Mouse (Mus musculus): ENCODE results near the gene Nub1. TPM values are rescaled to one million over a fixed set of nuclear protein-coding genes. Genes with fewer than 3 reads are reported as not detected.
"Not testable (repeated sequence)": the region's sequence is repeated elsewhere in the genome, so short reads cannot be mapped to it uniquely, and the experiment has no call there.

The Nub1 gene
- total RNA-seq (2015) (38.3 and 39.9 TPM in 2 replicates), total RNA-seq (2017) (61.5 and 67.3 TPM in 2 replicates)

- ATAC-seq (ENCODE audit: poor library complexity, severe bottlenecking), result peak; percentile 85
These were observed at the start of gene Nub1 for GRCm38 (mm10) chr5:24685366-24686093. Gene Nub1, plus strand, starts transcription at chr5:24685532.

DNA sequence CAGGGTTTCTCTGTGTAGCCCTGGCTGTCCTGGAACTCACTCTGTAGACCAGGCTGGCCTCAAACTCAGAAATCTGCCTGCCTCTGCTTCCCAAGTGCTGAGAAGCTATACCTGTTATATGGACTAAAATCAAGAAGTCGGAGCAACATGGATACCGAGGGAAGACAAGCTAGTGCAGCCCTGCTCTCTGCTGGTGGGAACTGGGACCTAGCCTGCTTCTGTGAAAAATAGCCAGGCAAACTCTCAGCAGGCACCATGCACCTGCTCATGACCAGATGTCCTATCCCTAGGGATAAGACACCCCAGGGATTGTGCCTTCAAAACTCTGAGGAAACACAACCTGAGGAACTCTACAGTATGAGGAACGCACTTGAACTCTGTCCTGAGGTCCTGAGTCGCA lies 48.3 kb upstream of the Nub1 start:
- ATAC-seq (ENCODE audit: poor library complexity, severe bottlenecking), result no peak

DNA sequence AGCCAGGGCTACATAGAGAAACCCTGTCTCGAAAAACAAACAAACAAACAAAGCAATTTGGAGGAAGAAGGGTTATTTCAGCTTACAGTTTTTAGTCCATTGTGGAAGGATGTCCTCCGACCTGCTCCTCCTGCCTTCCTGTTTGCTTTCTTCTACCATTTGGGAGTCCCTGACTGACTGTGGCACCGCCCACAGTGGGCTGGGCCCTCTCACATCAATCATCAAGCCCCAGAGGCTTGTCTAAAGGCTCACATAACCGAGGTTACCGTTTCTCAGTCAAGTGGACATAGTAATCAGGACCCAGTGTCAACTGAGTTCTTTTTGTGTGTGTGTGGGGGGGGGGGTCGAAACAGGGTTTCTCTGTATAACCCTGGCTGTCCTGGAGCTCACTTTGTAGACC lies 47.2 kb upstream of the Nub1 start:
- no peak for ATAC-seq (ENCODE audit: poor library complexity, severe bottlenecking)

DNA sequence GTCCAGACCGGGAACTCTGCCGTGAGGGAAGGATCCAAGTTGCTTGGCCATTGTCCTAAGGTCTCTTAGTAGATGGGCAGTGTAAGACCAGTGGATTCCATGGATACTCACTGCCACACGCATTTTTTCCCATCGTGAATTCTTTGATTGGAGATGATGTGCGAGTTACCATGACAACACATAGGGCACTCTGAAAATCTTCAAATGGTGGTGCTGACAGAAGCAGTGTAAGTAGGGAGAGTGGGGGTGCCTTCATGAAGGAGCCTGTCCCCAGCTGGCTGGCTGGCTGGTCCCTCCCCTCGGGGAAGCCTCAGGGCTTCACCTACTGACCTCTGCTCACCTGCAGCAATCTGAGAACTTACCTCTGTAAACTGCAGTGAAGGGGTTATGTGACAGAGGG lies 46.3 kb upstream of the Nub1 start:
- ATAC-seq (ENCODE audit: poor library complexity, severe bottlenecking), result no peak

DNA sequence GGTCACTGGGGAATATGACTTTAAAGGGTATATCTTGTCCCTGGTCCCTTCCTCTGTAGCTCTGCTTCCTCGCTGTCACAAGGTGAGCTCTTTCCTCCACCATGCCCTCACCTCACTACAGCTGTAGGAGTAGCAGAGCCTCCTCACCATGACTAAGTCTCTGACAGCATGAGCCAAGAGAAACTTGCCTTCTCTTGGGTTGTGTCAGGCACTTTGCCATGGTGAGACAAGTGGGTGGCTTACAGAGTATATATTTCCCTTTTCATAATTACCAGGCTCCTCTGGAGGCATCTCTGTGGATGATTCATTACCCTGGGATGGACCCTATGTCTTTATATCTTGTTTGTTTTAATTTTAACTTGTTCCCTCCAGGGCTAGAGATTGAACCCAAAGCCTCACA lies 39.9 kb upstream of the Nub1 start:
- no peak for ATAC-seq (ENCODE audit: poor library complexity, severe bottlenecking)

- ATAC-seq (ENCODE audit: poor library complexity, severe bottlenecking), result no peak
These were observed 36.1 kb upstream of the Nub1 start for GRCm38 (mm10) chr5:24649231-24649630.

DNA sequence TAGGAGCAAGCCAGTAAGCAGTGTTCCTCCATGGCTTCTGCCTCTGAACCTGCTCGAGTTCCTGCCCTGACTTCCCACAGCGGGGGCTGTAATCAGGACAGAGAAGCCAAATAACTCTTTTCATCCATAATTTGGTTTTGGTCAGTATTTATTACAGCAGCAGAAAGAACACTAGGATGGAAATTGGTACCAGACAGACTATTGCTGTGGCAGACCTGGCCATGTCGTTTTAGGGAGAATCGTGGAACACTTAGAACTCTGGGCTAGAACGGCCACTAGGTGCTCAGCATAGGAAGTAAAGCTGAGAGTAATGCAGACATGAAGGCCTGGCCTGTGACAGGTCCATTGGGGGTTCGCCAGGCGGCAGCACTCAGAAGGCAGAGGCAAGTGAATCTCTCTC lies 35.6 kb upstream of the Nub1 start:
- ATAC-seq (ENCODE audit: poor library complexity, severe bottlenecking), result no peak

DNA sequence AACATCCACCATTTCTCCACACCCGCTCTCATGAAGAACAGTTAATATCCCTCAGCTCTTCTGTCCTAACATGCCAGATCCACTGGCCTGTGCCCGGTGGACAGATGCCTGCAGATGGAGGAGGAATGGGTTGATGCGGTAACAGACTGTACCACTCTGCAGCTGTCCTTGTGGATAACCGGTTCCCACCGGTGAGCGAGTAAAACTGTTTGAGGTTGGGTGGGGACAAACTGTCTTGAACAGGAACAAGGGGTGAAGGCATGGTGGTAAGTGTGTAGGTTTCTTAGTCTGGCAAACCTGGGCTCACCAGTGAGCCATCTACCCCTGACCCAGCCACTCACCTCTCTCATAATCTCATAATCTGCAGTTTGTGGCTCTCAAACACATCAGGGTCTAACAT lies 34.0 kb upstream of the Nub1 start:
- ATAC-seq (ENCODE audit: poor library complexity, severe bottlenecking), result no peak

DNA sequence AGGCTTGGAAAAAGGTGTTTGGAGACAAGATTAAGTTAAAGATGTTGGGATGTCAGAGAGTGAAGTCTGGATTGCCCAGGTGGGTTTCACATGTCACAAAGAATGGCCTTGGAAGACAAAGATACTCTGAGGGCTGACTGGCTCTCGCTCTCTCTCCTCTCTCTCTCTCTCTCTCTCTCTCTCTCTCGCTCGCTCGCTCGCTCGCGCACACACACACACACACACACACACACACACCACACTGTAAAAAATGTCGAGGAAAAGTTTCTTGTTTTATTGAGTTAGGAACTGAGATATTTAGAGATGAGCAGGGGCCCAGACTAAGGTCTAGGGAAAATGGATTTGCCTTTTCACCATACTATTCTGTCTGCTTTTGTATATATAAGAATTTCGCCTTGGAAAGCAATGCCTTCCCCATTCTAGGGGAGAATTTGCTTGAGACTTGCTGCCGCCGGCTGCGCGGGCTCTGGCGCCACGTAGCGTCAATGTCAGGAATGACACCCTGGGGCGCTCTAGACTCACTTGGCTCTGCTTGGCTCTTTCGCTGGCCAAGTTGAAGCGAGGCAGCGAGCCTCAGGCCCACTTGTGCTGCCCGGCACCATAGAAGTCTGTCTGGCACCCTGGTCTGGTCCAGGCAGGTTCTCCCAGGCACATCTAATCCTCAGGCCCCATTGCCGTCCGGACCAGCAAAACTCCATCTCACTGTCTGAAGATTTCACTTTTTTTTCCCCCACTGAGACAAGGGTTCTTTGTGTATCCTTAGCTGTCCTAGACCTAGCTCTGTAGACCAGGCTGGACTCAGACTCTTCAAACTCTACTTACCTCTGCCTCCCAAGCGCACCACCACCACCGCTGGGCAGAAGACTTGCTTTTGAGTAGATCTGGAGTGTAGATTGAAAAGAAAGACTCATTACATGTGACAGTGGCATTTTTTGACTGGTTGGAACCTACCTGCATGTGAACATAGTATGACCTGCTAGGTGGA lies 33.3 kb upstream of the Nub1 start:
- peak; percentile 91 for ATAC-seq (ENCODE audit: poor library complexity, severe bottlenecking)

- ATAC-seq (ENCODE audit: poor library complexity, severe bottlenecking), result no peak
These were observed 32.6 kb upstream of the Nub1 start for GRCm38 (mm10) chr5:24652780-24653179.

DNA sequence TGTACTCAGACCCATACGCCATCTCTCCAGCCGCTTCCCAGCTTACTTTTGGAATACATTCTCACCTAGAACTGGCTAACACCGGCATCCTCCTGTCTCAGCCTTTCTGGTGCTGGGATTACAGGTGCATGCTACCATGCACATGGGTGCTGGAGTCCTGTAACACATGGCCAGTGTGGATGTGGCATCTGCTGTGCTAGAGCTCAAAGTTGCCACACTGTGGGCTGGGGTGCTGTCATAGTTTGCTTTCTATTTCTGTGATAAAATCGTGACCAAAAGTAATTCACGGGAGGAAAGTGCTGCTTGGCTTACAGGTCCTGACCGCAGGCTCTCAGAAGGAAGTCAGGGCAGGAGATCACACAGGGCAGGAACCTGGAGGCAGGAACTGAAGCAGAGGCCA lies 30.8 kb upstream of the Nub1 start:
- ATAC-seq (ENCODE audit: poor library complexity, severe bottlenecking), result no peak

GRCm38 (mm10) chr5:24657113-24657512 lies 28.2 kb upstream of the Nub1 start:
- no peak for ATAC-seq (ENCODE audit: poor library complexity, severe bottlenecking)

GRCm38 (mm10) chr5:24659708-24660423 lies 25.5 kb upstream of the Nub1 start:
- ATAC-seq (ENCODE audit: poor library complexity, severe bottlenecking), result no peak

DNA sequence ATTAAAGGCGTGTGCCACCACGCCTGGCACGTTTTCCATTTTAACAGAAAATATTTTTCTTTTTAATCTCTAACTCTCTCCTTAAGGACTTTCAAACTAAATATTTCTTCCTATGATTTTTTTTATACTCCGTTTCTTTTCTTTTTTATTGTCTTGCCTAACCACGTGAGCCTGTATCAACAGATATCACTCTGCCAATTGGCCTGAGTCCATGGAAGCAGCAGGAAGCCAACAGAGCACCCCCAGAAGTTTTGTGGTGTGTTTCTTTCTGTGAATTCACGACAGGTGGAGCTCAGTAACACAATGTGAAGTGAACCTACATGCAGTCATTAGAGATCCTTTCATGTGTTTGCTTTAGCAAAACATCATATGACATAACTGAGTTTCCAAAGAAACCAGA lies 23.9 kb upstream of the Nub1 start:
- no peak for ATAC-seq (ENCODE audit: poor library complexity, severe bottlenecking)

GRCm38 (mm10) chr5:24674238-24674637 lies 11.1 kb upstream of the Nub1 start:
- peak; percentile 99 for ATAC-seq (ENCODE audit: poor library complexity, severe bottlenecking)

DNA sequence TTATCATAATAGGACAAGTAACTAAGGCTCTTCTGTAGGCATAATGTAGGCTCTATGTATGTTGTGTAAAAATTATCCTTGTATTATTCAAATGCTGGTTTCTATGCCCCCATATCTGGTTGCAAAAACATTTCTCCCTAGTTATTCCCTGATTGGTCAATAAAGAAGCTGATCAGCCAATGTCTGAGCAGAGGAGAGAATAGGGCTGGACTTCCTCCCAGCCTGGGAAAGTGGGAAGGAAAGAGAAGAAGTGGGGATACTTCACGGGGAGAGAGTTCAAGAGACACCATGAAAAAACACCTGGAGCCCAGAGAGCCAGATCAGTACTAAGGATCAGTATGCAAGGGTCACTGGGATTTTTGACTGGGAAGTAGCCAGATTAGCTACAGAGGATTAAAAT lies 3.9 kb upstream of the Nub1 start:
- no peak for ATAC-seq (ENCODE audit: poor library complexity, severe bottlenecking)

- peak; percentile 6 for ATAC-seq (ENCODE audit: poor library complexity, severe bottlenecking)
These were observed 560 bp upstream of the Nub1 start for GRCm38 (mm10) chr5:24684578-24685365.

GRCm38 (mm10) chr5:24686176-24686575 lies 844 bp downstream of the Nub1 start:
- ATAC-seq (ENCODE audit: poor library complexity, severe bottlenecking), result no peak

DNA sequence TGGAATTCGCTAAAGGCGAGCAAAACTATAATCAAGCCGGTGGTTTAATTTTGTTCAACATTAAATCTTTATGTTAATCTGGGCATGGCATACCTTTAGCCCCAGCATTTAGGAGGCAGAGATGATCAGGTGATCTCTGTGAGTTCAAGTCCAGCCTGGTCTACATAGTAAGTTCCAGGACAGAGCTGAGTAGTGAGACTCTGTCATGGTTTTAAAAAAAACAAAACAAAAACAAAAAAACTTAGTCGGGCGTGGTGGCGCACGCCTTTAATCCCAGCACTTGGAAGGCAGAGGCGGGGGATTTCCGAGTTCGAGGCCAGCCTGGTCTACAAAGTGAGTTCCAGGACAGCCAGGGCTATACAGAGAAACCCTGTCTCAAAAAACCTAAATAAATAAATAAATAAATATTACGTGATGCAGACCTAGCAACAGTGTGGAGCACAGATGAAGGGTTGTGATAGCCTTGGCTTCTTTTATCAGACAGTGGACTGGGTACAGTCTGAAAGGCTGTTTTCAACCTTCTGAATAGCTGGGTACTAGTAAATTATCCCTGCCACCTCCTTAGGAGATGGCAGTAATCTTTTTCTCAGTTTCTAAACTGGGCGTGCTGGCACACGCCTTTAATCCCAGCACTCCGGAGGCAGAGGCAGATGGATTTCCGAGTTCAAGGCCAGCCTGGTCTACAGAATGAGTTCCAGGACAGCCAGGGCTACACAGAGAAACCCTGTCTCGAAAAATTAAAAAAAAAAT lies 1.5 kb downstream of the Nub1 start:
- not testable (repeated sequence) for ATAC-seq (ENCODE audit: poor library complexity, severe bottlenecking)

DNA sequence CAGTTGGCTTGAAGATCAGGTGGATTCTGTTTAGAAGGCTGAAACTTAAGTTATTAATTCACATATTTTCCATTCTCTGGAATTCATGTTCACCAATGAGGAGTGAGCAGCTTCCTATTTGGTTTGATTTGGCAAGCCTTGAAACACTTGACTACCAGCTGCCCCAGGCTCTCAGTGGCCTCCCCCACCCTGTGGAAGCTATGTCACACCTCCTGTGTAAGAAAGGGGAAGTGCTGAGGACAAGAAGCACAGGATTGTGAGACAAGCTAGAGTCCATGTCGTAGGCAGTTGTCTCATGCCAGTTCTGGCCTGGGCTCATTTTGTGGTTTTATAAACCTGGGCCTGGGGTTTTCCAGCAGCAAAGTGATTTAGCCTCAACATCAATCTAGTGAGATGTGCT lies 2.4 kb downstream of the Nub1 start:
- ATAC-seq (ENCODE audit: poor library complexity, severe bottlenecking), result peak; percentile 64

Measured in megakaryocyte, adult 5-6 weeks (primary cell).